Mouse (Mus musculus) lung, postnatal 36 days (tissue): ENCODE data around the gene Ganab.

ENCODE experiments used
- DNase-seq: peaks from one replicate; pipeline ENCODE4 v3.0.0; 2022; ENCODE audit warnings: mixed read lengths

The Ganab gene

DNA sequence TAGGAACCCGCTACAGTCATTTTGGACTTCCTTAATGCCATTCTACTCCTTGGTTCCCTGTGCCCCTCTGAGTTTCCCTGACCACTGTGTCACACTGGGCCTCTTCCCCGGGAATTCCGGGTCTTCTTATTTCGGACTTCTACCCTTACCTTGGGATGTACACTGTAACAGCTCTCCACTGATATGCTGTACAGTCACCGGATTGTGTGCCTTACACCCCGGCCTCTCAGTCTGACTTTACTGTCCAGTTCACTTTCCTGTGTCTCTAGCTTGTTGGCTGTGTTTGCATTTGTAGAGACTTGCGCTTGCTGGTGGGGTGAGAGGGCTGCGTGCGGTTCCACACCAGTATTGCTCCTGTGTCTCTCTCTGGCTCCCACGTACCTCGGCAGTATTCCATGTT is 32.2 kb downstream of the Ganab start:
- DNase-seq: no peak

DNA sequence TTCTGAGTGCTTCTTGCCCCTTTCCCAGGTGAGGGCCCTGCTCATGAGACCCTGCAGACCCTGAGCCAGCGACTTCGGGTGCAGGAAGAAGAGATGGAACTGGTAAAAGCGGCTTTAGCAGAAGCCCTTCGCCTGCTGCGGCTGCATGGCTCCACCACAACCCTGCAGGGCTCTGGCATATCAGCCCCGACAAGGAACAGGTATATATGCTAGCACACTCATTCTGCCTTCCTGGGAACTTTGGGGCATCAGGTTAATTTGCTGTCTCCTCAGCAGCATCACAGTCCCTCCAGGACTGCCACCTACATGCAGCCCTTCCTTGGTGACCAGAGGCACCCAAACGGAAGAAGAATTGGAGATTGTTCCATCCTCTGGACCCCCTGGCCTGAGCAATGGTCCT is 32.9 kb downstream of the Ganab start:
- no peak for DNase-seq

DNA sequence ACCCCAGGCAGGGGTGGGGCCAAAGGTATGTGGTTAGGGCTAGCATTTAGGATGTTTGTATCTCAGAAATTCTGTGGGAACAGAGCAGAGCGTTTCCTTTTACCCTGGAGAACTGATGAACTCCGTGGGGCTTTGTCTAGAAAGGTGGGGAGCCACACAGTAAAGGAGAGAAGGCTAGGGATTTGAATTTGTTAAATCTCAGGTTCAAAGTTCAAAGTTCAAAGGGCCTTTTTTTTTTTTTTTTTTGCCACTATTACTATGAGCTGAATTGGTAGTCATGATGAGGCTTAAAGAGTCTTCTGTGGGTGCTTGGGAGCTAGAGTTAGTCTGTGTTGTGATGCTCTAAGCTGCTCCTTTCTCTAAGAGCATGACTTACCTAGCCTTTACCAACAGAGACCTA is 38.9 kb downstream of the Ganab start:
- DNase-seq: no peak

DNA sequence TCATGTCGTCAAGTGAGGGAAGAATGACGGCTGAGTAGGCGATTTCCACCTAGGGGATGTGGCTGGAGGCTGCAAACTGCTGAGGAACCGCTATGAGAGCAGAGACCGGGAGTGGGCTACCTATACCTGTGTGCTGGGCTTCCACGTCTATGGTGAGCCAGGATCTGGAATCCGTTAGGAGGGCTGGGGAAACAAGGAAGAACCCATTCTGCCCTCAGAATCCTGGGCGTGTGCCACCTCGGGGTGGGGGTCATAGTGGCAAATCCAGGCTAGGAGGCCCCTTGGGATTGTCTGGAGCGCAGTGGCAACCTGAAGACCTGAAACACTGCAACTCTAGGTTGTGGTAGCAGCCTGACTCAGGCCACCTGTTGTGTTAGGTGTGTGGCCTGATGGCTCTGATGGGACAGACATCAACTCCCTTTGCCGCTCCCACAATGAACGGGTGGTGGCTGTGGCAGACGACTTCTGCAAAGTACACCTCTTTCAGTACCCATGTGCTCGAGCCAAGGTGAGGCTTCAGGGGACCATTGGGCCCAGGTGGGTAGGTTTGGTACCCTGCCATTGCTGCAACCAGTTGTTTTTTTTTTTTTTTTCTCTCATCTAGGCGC is 42.8 kb downstream of the Ganab start:
- no peak for DNase-seq

DNA sequence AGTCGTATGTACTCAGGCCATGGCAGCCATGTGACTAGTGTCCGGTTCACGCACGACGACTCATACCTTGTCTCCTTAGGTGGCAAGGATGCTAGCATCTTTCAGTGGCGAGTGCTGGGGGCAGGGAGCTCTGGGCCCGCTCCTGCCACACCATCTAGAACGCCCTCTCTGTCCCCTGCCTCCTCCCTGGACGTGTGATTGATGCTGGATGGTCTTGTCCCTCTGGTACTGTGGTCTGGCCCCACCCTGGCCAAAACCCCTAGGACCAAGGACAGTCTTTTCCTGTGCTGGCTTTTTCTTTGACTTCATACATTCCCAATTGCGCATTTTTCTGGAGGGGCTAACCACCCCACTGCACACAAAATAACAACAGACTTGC is 43.3 kb downstream of the Ganab start:
- no peak for DNase-seq

DNA sequence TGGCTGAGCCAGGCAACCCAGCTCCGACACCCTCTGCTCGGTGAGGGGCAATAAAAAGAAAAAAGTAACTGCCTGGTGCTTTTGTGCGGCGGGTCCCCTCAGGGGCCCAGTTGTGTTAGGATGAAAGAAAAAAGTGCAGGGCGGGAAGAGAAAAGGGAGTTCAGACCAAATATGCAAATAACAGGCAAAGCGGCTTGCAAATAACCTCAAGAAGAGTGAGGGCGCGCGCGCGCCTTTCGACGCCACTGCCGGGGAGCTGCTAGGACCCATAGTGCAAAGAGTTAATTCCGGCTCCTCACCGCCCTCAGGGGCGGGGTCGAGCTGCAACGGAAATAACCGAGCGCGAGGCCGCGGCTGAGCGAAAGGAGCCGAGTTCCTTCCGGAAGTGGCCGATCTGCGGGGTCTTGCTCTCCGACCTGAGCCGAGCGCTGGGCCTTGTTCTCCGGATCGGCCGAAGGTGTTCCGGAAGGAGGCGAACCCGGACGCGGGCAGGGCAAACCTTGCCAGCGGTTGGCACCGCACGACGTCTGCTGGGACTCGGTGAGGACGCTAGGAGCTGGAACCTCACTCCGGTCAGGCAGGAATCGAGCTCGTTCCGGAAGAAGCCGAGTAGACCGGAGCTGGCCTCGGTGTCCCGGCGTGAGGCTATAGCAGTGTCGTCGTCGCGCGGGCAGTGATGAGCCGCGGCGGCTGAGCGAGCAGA is 43.8 kb downstream of the Ganab start, which contains the start of gene Mta2:
Mta2 (plus strand) TSS at position 361 of the 703 bp plus-strand sequence.
- DNase-seq: peak; percentile 96

DNA sequence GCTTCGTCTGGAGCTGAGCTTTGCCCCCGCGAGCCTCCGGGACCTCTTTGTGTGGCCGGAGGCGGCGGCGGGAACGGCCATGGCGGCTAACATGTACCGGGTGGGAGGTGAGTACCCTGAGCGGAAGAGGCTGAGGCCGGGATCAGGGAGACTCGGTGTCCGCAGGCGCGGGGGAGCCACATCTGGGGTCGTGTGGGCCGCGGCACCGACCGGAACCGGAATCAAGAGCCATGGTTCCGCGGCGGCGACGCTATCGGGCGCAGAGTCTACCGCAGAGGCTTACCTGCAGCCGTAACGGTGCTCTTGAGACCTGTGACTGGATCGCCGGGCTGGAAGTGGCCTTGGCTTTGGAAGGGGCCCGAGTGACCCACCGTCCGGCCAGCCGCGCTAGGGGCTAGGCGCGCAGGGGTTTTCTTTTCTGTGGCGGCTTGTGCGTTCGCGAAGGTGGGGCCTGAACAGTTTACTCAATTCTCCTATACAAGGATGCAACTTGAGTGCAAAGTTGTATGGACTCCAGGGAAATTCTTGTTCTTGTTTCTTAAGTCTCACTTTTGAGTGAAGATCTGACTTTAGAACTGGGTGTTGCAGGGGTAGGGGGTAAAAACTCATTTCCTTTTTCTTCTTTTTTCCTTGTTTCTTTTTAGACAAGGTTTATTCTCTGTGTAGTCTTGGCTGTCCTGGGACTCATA is 44.5 kb downstream of the Ganab start:
- DNase-seq: peak; percentile 54

DNA sequence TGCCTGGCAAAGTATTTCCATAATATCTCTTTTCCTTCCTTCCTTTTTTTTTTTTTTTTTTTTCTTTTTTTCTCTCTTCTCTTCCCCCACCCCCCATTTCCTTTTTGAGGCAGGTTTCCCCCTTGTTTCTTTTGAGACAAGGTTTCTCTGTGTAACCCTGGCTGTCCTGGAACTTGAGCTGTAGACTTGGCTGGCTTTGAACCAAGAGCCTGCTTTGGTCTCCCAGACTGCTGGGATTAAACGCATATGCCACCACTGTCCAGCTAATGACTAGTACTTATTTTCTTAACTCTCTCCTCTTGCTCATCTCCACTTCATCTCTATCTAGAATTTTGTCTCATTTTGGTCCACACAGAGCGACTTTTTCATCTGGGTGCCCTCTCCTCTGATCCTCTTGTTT is 45.2 kb downstream of the Ganab start:
- DNase-seq: no peak

DNA sequence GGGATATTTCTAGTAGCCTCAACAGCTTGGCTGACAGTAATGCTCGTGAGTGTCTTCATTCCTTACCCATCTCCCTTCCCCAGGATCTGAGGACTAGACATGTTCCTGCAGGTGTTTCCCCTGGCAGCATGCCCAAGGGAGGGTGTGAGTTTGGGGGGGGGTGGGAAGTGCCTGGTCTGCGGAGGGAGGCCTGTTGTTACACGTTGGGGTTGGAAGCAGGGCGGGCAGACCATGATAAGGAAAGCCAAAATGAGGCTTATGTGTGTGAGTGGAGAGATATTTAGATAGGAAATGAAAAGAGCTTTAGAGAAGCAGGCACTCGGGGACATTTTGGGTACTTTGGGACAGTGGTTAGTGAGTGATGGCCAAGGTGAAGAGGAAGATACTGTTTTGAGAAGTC is 46.2 kb downstream of the Ganab start:
- no peak for DNase-seq

DNA sequence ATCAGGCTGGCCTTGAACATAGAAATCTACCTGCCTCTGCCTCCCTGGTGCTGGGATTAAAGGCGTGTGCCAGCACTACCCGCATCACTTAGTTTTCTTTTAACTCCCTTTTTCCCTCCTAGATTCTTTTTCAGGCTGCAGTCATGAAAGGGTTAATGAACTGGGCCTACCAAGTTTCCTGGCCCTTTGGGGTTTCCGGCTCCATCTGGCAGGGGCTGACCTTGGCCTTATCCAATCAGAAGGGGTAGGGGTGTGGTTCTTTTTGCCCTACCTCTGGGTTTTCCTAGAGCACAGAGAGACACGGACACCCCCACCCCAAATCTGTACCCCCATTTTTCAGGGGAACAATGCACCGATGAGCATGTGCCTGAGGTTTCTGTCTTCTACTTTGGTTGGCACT is 46.9 kb downstream of the Ganab start:
- peak; percentile 86 for DNase-seq

DNA sequence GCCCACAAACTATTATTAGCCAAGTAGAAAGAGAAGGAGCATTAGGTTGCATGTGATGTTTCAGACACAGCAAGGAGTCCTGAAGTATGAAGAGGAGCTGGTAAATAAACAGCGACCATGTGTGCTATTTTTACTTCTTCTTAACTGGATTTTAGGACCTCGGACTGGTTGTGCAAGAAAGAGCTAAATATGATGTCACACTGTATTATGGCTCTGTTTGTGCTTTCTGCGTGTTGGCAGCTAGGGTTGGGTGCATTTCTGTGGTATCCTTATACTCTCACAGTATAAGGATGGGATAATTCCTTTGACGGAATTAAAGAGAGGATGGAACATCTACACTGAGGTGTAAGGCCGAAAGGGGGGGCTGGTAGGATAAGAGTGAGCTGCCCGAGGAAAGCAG is 47.4 kb downstream of the Ganab start:
- DNase-seq: no peak

DNA sequence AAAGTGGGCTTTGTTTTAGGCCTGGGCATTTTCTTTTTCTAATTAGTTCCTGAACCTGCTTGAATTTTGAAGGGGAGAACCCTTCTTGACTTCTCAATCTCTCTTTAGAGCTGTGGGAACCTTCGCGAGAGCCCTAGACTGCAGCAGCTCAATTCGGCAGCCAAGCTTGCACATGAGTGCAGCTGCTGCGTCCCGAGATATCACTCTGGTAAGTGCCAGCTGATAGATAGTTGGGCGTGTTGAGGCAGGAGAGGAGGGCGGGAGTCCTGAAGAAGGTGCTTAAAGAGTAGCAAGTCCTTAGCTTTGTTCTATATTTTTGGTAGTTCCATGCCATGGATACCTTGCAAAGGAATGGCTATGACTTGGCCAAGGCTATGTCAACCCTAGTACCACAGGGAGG is 49.1 kb downstream of the Ganab start:
- DNase-seq: no peak

DNA sequence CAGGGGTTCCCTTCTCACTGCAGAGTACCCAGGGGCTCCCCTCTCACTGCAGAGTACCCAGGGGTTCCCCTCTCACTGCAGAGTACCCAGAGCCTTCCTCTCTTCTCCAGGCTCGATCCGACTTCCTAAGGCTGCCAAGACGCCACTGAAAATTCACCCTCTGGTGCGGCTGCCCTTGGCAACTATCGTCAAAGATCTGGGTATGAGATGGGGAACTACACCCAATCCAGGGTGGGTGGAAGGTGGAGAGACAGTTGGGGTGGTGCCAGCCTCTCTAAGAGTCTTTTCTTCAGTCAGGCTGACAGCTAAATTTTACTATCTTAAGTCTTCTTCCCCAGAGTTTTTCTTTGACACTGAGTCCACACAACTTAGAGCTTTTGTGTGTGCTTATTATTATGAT is 52.3 kb downstream of the Ganab start:
- DNase-seq: no peak

DNA sequence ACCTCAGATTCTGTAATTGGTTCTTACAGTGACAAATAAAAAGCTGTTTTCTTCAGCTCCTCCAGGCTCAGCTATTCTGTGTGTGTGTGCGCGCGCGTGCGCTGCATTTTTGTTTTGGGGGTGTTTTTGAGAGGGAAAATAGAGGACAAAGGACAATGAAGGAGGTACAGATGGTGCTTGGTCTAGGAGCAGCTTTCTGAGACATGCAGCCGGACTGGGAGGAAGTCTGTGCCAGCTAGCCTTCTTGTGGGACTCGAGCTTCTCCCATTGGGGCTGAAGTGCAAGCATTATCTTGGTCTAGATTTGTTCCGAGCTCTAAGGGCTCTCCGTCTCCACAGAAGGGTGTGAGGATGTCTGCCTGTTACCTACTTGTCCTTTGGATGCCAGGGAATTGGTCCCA is 54.4 kb downstream of the Ganab start:
- no peak for DNase-seq

DNA sequence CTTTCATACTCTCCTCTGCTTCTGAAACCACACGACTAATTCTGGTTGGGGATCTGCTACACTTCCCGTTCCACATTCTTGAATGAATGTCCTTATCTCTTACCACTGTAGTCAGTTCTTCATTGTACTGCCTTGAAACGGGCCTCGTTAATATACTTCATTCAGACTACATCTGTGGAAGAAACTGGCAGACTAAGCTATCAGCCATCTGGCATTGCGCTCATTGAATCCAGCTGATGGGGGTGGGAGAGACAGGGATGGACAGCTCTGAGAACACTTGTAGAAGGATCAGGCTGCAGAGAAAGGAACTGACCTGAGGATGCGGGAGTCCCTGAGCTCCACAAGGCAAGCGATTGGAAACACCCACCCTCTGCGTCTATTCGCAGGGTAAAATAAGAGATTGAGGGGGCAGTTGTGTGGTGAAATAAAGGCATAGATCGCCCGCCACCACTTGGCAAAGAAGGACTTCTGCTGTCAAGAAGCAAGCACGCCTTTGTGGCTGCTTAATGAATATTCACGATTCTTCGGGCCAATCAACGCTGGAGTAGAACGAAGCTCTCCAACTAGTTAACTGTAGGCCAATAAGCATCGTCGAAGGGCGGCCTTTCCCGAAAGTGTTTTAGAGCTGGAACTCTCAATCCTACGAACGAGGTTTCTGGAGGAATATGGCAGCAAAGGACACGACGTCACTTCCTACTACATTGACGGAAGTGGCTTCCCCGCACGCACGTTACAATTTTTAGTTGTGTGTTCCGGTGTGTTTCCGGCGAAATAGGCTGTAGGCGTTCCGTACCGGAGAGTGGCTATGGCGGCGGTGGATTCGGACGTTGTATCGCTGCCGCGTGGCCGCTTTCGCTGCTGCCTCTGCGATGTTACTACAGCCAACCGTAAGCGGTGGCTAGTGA is 55.5 kb downstream of the Ganab start, which contains the start of gene Tut1:
Tut1 (plus strand) TSS at position 713 of the 905 bp plus-strand sequence.
- DNase-seq: peak; percentile 97

DNA sequence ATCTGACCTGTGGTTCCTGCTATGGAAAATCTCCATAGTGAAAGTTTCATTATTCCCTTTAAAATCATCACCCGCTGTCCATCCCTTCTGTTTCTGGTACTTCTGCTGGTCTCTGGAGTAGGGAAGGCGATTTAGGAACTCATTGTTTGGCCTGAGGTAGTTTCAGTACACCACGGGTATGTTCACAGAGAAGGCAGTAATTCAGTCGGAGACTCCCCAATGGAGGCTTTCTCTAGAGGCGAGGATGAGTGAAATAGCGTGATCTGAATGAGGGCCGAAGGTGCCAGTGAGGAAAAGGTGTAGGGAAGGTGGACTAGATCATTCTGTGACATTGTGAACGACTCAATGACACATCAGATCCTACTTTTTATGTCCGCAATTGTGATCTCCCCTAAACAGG is 56.3 kb downstream of the Ganab start:
- DNase-seq: no peak

DNA sequence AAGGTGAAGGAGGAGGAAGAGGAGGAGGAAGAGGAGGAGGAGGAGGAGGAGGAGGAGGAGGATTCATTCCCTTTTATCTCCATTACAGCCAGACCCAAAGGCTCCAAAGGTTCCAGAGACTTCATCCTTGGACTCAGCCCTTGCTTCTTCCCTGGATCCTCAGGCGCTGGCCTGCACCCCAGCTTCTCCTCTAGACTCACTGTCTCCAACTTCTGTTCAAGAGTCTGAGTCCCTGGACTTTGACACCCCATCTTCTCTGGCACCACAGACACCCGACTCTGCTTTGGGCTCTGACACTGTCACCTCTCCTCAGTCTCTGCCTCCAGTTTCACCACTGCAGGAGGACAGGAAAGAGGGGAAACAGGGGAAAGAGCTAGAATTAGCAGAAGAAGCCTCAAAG is 64.4 kb downstream of the Ganab start:
- no peak for DNase-seq

DNA sequence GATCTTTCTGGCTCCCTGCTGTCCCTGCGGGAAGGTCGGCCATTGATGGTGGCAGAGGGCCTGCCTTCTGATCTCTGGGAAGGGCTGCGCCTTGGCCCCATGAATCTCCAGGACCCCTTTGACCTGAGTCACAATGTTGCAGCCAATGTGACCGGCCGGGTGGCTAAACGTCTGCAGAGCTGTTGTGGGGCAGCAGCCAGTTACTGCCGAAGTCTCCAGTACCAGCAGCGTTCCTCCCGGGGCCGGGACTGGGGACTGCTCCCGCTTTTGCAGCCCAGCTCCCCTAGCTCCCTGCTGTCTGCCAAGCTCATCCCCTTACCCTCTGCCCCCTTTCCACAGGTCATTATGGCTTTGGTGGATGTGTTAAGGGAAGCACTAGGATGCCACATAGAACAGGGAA is 67.2 kb downstream of the Ganab start:
- DNase-seq: no peak

DNA sequence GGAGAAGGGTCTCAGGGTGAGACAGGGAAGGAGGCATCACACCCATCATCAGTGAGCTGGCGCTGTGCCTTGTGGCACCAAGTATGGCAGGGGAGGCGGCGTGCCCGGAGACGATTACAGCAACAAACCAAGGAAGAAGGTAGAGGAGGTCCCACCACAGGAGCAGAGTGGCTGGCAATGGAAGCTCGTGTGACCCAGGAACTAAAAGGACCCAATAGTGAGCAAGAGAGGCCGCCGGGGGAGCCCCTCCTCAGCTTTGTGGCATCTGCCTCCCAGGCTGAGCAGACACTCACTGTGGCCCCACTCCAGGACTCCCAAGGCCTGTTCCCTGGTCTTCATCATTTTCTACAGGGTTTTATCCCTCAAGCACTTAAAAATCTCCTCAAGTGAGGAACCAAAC is 67.9 kb downstream of the Ganab start:
- no peak for DNase-seq

DNA sequence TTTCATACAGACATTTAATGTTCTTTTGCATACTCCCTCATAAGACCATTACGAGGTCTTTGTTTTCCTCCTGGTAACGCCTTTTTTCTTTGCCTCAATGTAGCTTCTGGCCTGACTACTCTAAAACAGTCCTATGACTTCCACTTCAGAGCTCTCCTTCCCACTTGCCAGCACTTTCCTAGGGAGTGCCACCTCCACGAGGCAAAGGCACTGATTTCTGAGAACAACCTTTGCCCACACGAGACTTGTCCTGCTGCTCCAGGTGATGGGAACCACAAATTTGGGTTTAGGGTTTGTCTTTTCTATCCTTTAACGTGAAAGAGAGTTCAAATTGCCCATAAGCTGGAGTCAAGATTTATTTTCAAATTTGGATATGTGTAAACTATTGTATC is 68.3 kb downstream of the Ganab start:
- DNase-seq: no peak
